8 mouse cellular contexts compared by ENCODE assay signal in genomic region chr2:116060210-116060609, GRCm38 (mm10). TPM values are rescaled to one million over a fixed set of nuclear protein-coding genes. Genes with fewer than 3 reads are reported as not detected.
DNase-seq lines count a peak whose midpoint lies in the region; ATAC-seq and TF ChIP-seq lines count a peak whose summit lies in the region.

No protein-coding gene starts in this region.

- DNase-seq in hindbrain, embryonic 11.5 days (ENCODE audit: low spot score) = peak; percentile 64
- DNase-seq in lung, embryonic 14.5 days = peak; percentile 63
- no peak for DNase-seq in layer of hippocampus, postnatal 14 days (ENCODE audit: low spot score in 2 of 2)
- DNase-seq in layer of hippocampus, postnatal 36 days = no peak
- no peak for DNase-seq in ovary, adult 18-20 months (ENCODE audit: low spot score)

- H3K4me1 ChIP-seq in E14TG2a.4 (replicated peaks; ENCODE audit: low read depth, low read length) = peaks cover 56% of the 10 kb centered on the region
- no peaks in the 10 kb centered on the region for H3K4me1 ChIP-seq in cortical plate, adult 2 months (ENCODE audit: control insufficient read depth, insufficient read depth, low read length)
- peaks cover 9% of the 10 kb centered on the region for H3K4me1 ChIP-seq in hindbrain, embryonic 11.5 days (replicated peaks; ENCODE audit: control insufficient read depth, insufficient read depth, low read length)
- H3K4me1 ChIP-seq in lung, embryonic 14.5 days (ENCODE audit: insufficient read depth) = peaks cover 7% of the 10 kb centered on the region; the same call in 1 of the 2 replicates
- H3K4me1 ChIP-seq in stomach, embryonic 16.5 days (ENCODE audit: control insufficient read depth, insufficient read depth, low read length) = peaks cover 25% of the 10 kb centered on the region

- H3K4me3 ChIP-seq in E14TG2a.4 (replicated peaks; ENCODE audit: low read length) = peak overlapping the region; percentile 63
- H3K4me3 ChIP-seq in cortical plate, adult 2 months (ENCODE audit: insufficient read depth, low read length) = peak overlapping the region; percentile 78
- H3K4me3 ChIP-seq in hindbrain, embryonic 11.5 days (ENCODE audit: low read depth, low read length) = peak overlapping the region; percentile 90
- peak overlapping the region; percentile 70 for H3K4me3 ChIP-seq in lung, embryonic 14.5 days (ENCODE audit: low read depth, low read length)
- H3K4me3 ChIP-seq in stomach, embryonic 16.5 days (replicated peaks; ENCODE audit: low read length) = peak overlapping the region; percentile 67

- 2% methylated on average over 19 of the region's 19 CpGs for WGBS in hindbrain, embryonic 11.5 days
- 11% methylated on average over 19 of the region's 19 CpGs for WGBS in lung, embryonic 14.5 days
- WGBS in stomach, embryonic 16.5 days = 14% methylated on average over 19 of the region's 19 CpGs

- TF ChIP-seq POLR2A in cortical plate, adult 2 months (IDR thresholded peaks at IDR 0.05; ENCODE audit: extremely low read depth, insufficient read depth, low read length) = no peak

- peak overlapping the region; percentile 100 for H3K9ac ChIP-seq in hindbrain, embryonic 11.5 days (ENCODE audit: low read depth, low read length)
- H3K9ac ChIP-seq in lung, embryonic 14.5 days = peak overlapping the region; percentile 87
- peak overlapping the region; percentile 96 for H3K9ac ChIP-seq in stomach, embryonic 16.5 days (ENCODE audit: low read length)

- H3K27ac ChIP-seq in cortical plate, adult 2 months (ENCODE audit: insufficient read depth, low read length) = peak overlapping the region; percentile 95
- H3K27ac ChIP-seq in hindbrain, embryonic 11.5 days (ENCODE audit: low read depth, low read length) = peak overlapping the region; percentile 99
- H3K27ac ChIP-seq in lung, embryonic 14.5 days (ENCODE audit: low read depth) = peak overlapping the region; percentile 96; the same call in 1 of the 2 replicates
- peak overlapping the region; percentile 99 for H3K27ac ChIP-seq in stomach, embryonic 16.5 days (ENCODE audit: low read length)

- TF ChIP-seq CTCF in E14TG2a.4 (conservative IDR thresholded peaks at IDR 0.05; ENCODE audit: low read length) = no peak
- TF ChIP-seq CTCF in cortical plate, adult 2 months (IDR thresholded peaks at IDR 0.05; ENCODE audit: extremely low read depth, insufficient read depth, low read length) = no peak
- TF ChIP-seq CTCF in lung, embryonic 14.5 days (IDR thresholded peaks at IDR 0.05; ENCODE audit: low read depth) = peak; percentile 11; the same call in 1 of the 2 replicates

- 0 out of 2 replicates have a peak, but pooled peaks have one; percentile 11 for ATAC-seq in hindbrain, embryonic 11.5 days (ENCODE audit: low FRiP score)
- ATAC-seq in lung, embryonic 14.5 days (ENCODE audit: insufficient read depth) = no peak
- ATAC-seq in stomach, embryonic 16.5 days (ENCODE audit: insufficient read depth, low FRiP score) = no peak

- no peaks in the 10 kb centered on the region for H3K36me3 ChIP-seq in E14TG2a.4 (ENCODE audit: insufficient read depth, low read length)
- H3K36me3 ChIP-seq in hindbrain, embryonic 11.5 days (ENCODE audit: control insufficient read depth, insufficient read depth, low read length) = no peaks in the 10 kb centered on the region
- peaks cover 26% of the 10 kb centered on the region for H3K36me3 ChIP-seq in lung, embryonic 14.5 days (ENCODE audit: insufficient read depth)
- no peaks in the 10 kb centered on the region for H3K36me3 ChIP-seq in stomach, embryonic 16.5 days (ENCODE audit: control insufficient read depth, insufficient read depth, low read length)

- no peaks in the 10 kb centered on the region for H3K9me3 ChIP-seq in E14TG2a.4 (ENCODE audit: low read length)
- H3K9me3 ChIP-seq in hindbrain, embryonic 11.5 days (ENCODE audit: control insufficient read depth, low read length) = no peaks in the 10 kb centered on the region
- no peaks in the 10 kb centered on the region for H3K9me3 ChIP-seq in lung, embryonic 14.5 days (ENCODE audit: low read depth, low read length)
- no peaks in the 10 kb centered on the region for H3K9me3 ChIP-seq in stomach, embryonic 16.5 days (replicated peaks; ENCODE audit: control insufficient read depth, low read length)

- peaks cover 73% of the 10 kb centered on the region for H3K27me3 ChIP-seq in E14TG2a.4 (ENCODE audit: insufficient read depth, low read length)
- H3K27me3 ChIP-seq in hindbrain, embryonic 11.5 days (ENCODE audit: control insufficient read depth, insufficient read depth, low read length) = no peaks in the 10 kb centered on the region
- H3K27me3 ChIP-seq in lung, embryonic 14.5 days (ENCODE audit: insufficient read depth, low read length) = no peaks in the 10 kb centered on the region
- H3K27me3 ChIP-seq in stomach, embryonic 16.5 days (ENCODE audit: control insufficient read depth, insufficient read depth, low read length) = no peaks in the 10 kb centered on the region

- peak overlapping the region; percentile 66 for H3K4me2 ChIP-seq in hindbrain, embryonic 11.5 days (replicated peaks; ENCODE audit: low read depth, low read length)
- H3K4me2 ChIP-seq in lung, embryonic 14.5 days = peak overlapping the region; percentile 83
- peak overlapping the region; percentile 81 for H3K4me2 ChIP-seq in stomach, embryonic 16.5 days (ENCODE audit: low read depth, low read length)

RNA-seq across cellular contexts. Expression of gene Meis2, which starts 5.4 kb away (rescaled TPM):
- 62.9 and 86.1 TPM in 2 replicates for polyA plus RNA-seq in cortical plate, adult 2 months (2012; rRNA removed)
- 121 and 142 TPM in 2 replicates for polyA plus RNA-seq in hindbrain, embryonic 11.5 days (2014; fragmentation: Nextera tagmentation; extraction: Ambion mirVana)
- 31.4 and 33.1 TPM in 2 replicates for polyA plus RNA-seq in lung, embryonic 14.5 days (2014; fragmentation: Nextera tagmentation; extraction: Ambion mirVana)
- polyA plus RNA-seq in stomach, embryonic 16.5 days (2015; fragmentation: Nextera tagmentation; extraction: Ambion mirVana) = 42.8 and 43.3 TPM in 2 replicates
- 10 to 100 TPM; 34.6 to 34.8 TPM for total RNA-seq in layer of hippocampus, postnatal 14 days (2021)
- 10 to 100 TPM; 39.2 to 43.8 TPM for total RNA-seq in layer of hippocampus, postnatal 36 days (2021)

Comparison
In these comparisons a context has a peak if more than half of its experiments do, and no peak if none do; other contexts are left out.
1. DNase-seq: peak in hindbrain, embryonic 11.5 days (single experiment) and lung, embryonic 14.5 days (single experiment); none in layer of hippocampus, postnatal 14 days (0 of 2), layer of hippocampus, postnatal 36 days (0 of 2) and ovary, adult 18-20 months (single experiment).
2. Peak in every context shown above with its lines, with median percentiles within 50 percentile points of each other: H3K4me3 ChIP-seq, H3K27ac ChIP-seq, H3K4me2 ChIP-seq and H3K9ac ChIP-seq.